Mouse (Mus musculus): ENCODE measurements around the gene Neurl2. TPM values are rescaled to one million over a fixed set of nuclear protein-coding genes. Genes with fewer than 3 reads are reported as not detected.

Gene Neurl2
- total and polyA plus RNA-seq, 3 experiments, result 1.8 to 4.1 (median 2.1) TPM

- in situ Hi-C loops (cut with MboI; ENCODE audit: low pct_ligation_motif_present, low pct_unique_long_range_greater_than_20kb, low sequenced_read_pairs), result no loop called here
- no peaks in the 10 kb centered on the region for H3K79me2 ChIP-seq (replicated peaks; ENCODE audit: control insufficient read depth, extremely low read depth, insufficient read depth, poor library complexity, severe bottlenecking)
- H3K9ac ChIP-seq (ENCODE audit: insufficient read depth, low read depth), result no peak overlapping the region
- DNase-seq (ENCODE audit: extremely low read depth), result no peak
- H3K27me3 ChIP-seq (replicated peaks), result no peaks in the 10 kb centered on the region
- no peak overlapping the region for H3K4me3 ChIP-seq (replicated peaks in 1 of 3; ENCODE audit: low read depth in 2 of 3, low read length in 2 of 3, poor library complexity in 1 of 3)
- TF ChIP-seq CTCF (conservative IDR thresholded peaks at IDR 0.05 in 1 of 2, IDR thresholded peaks at IDR 0.05 in 1 of 2; ENCODE audit: low read depth in 2 of 2, low read length in 2 of 2), result peak in 1 of 2 experiments; percentile 52; a peak in 2 of 4 replicates
- TF ChIP-seq TBP (conservative IDR thresholded peaks at IDR 0.05; ENCODE audit: low read depth, low read length), result no peak
- no peak for TF ChIP-seq MAZ (IDR thresholded peaks at IDR 0.05; ENCODE audit: low read depth, low read length)
- TF ChIP-seq SMC3 (IDR thresholded peaks at IDR 0.05; ENCODE audit: low read depth, low read length), result no peak
- no peak; the same call in none of the 2 replicates for TF ChIP-seq RAD21 (IDR thresholded peaks at IDR 0.05; ENCODE audit: low read depth, low read length)
- TF ChIP-seq ETS1 (conservative IDR thresholded peaks at IDR 0.05; ENCODE audit: low read depth, low read length), result no peak
- H3K4me2 ChIP-seq (ENCODE audit: insufficient read depth, low read depth, poor library complexity, severe bottlenecking), result no peak overlapping the region
- dilution Hi-C loops (cut with MboI; ENCODE audit: extremely low pct_ligation_motif_present, extremely low pct_unique_long_range_greater_than_20kb, low sequenced_read_pairs), result no loop called here
- H3K9me3 ChIP-seq (replicated peaks; ENCODE audit: low read length), result no peaks in the 10 kb centered on the region
- H3K27ac ChIP-seq (ENCODE audit: insufficient read depth, low read depth), result no peak overlapping the region
- peaks cover 0 to 6% of the 10 kb centered on the region in 2 experiments; a peak in 2 of 4 replicates for H3K4me1 ChIP-seq (ENCODE audit: control insufficient read depth in 1 of 2, insufficient read depth in 2 of 2)
- peaks cover 52 to 82% of the 10 kb centered on the region in 2 experiments for H3K36me3 ChIP-seq (replicated peaks in 1 of 2; ENCODE audit: control insufficient read depth in 1 of 2, insufficient read depth in 1 of 2, low read length in 1 of 2)
Observed at GRCm38 (mm10) chr2:164793772-164794171, 39.5 kb downstream of the Neurl2 start.

GRCm38 (mm10) chr2:164793236-164793635 is 40.0 kb downstream of the Neurl2 start:
- no peaks in the 10 kb centered on the region for H3K79me2 ChIP-seq (replicated peaks; ENCODE audit: control insufficient read depth, extremely low read depth, insufficient read depth, poor library complexity, severe bottlenecking)
- TF ChIP-seq SMC3 (IDR thresholded peaks at IDR 0.05; ENCODE audit: low read depth, low read length) (peak; percentile 37), CTCF (conservative IDR thresholded peaks at IDR 0.05 in 1 of 2, IDR thresholded peaks at IDR 0.05 in 1 of 2; ENCODE audit: low read depth in 2 of 2, low read length in 2 of 2) (peak; percentile 73), SIN3A (IDR thresholded peaks at IDR 0.05; ENCODE audit: low read length) (no peak)
- peak; percentile 62 for DNase-seq (ENCODE audit: extremely low read depth)
- H3K4me1 ChIP-seq (ENCODE audit: control insufficient read depth in 1 of 2, insufficient read depth in 2 of 2), result peaks cover 0 to 6% of the 10 kb centered on the region in 2 experiments; a peak in 2 of 4 replicates
- H3K36me3 ChIP-seq (replicated peaks in 1 of 2; ENCODE audit: control insufficient read depth in 1 of 2, insufficient read depth in 1 of 2, low read length in 1 of 2), result peaks cover 52 to 87% of the 10 kb centered on the region in 2 experiments
- dilution Hi-C loops (cut with MboI; ENCODE audit: extremely low pct_ligation_motif_present, extremely low pct_unique_long_range_greater_than_20kb, low sequenced_read_pairs), result no loop called here
- H3K9me3 ChIP-seq (replicated peaks; ENCODE audit: low read length), result no peaks in the 10 kb centered on the region
- no peaks in the 10 kb centered on the region for H3K27me3 ChIP-seq (replicated peaks)
- H3K4me3 ChIP-seq (replicated peaks in 1 of 3; ENCODE audit: low read depth in 2 of 3, low read length in 2 of 3, poor library complexity in 1 of 3), result no peak overlapping the region
- no peak overlapping the region for H3K27ac ChIP-seq (ENCODE audit: insufficient read depth, low read depth)
- H3K4me2 ChIP-seq (ENCODE audit: insufficient read depth, low read depth, poor library complexity, severe bottlenecking), result no peak overlapping the region
- H3K9ac ChIP-seq (ENCODE audit: insufficient read depth, low read depth), result no peak overlapping the region
- in situ Hi-C loops (cut with MboI; ENCODE audit: low pct_ligation_motif_present, low pct_unique_long_range_greater_than_20kb, low sequenced_read_pairs), result no loop called here

DNA sequence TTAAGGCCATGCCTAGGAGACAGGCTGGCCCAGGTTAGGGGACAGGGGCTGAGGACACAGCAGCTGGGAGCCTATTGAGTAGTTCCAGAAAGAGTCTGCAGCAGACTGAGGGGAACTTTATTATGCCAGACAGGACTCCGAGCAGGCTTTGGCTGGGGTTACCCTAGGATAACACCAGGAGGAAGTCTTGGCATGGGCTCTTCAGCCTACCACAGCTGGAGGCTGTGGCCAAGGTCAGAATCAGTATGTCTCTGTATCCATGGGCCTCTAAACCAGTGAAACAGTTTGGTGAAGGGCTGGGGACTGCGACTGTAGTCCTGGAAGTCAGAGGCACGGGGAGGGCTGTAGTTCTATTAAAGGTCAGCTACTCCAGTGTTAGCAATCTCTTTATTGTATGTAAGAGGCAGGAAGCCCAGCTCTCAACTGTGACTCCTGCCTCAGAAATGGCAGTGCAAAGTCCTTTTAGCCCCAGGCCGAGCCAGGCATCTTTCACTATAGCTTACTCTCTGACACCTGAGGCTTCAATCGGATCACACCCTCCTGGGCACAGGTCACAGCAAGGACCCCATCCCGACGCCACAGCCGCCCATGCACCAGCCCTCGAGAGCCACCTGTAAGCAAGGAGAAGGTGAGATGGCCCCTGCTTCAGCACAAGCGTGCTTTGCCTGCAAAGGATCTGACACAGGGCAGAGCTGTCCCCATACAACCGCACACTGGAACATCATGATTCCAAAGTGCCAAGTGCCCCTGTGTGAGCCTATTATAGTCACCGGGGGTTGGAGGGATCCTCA is 40.7 kb downstream of the Neurl2 start:
- Histone ChIP-seq H3K27me3 (replicated peaks) (no peaks in the 10 kb centered on the region), H3K9ac (ENCODE audit: insufficient read depth, low read depth) (no peak overlapping the region), H3K4me3 (replicated peaks in 1 of 3; ENCODE audit: low read depth in 2 of 3, low read length in 2 of 3, poor library complexity in 1 of 3) (no peak overlapping the region), H3K4me1 (ENCODE audit: control insufficient read depth in 1 of 2, insufficient read depth in 2 of 2) (peaks cover 0 to 6% of the 10 kb centered on the region in 2 experiments; a peak in 2 of 4 replicates), H3K36me3 (replicated peaks in 1 of 2; ENCODE audit: control insufficient read depth in 1 of 2, insufficient read depth in 1 of 2, low read length in 1 of 2) (peaks cover 48 to 84% of the 10 kb centered on the region in 2 experiments), H3K9me3 (replicated peaks; ENCODE audit: low read length) (no peaks in the 10 kb centered on the region), H3K79me2 (replicated peaks; ENCODE audit: control insufficient read depth, extremely low read depth, insufficient read depth, poor library complexity, severe bottlenecking) (no peaks in the 10 kb centered on the region), H3K4me2 (ENCODE audit: insufficient read depth, low read depth, poor library complexity, severe bottlenecking) (no peak overlapping the region), H3K27ac (ENCODE audit: insufficient read depth, low read depth) (no peak overlapping the region)
- in situ Hi-C loops (cut with MboI; ENCODE audit: low pct_ligation_motif_present, low pct_unique_long_range_greater_than_20kb, low sequenced_read_pairs) (no loop called here), dilution Hi-C loops (cut with MboI; ENCODE audit: extremely low pct_ligation_motif_present, extremely low pct_unique_long_range_greater_than_20kb, low sequenced_read_pairs) (no loop called here)
- TF ChIP-seq SIN3A (IDR thresholded peaks at IDR 0.05; ENCODE audit: low read length), result no peak
- TF ChIP-seq IRF4 (IDR thresholded peaks at IDR 0.05; ENCODE audit: low read depth, low read length), result no peak
- no peak for TF ChIP-seq ZMIZ1 (IDR thresholded peaks at IDR 0.05; ENCODE audit: low read depth, low read length)
- TF ChIP-seq PAX5 (IDR thresholded peaks at IDR 0.05; ENCODE audit: low read length), result no peak
- no peak for TF ChIP-seq UBTF (IDR thresholded peaks at IDR 0.05; ENCODE audit: low read depth, low read length)
- no peak for TF ChIP-seq ZC3H11A (IDR thresholded peaks at IDR 0.05; ENCODE audit: low read depth, low read length)
- DNase-seq (ENCODE audit: extremely low read depth), result no peak
